Mouse (Mus musculus): ENCODE measurements around the gene Rfx8. TPM values are rescaled to one million over a fixed set of nuclear protein-coding genes. Genes with fewer than 3 reads are reported as not detected.

Rfx8 gene
- polyA plus RNA-seq, 1 experiment from 2014 or later = 0.67 TPM

Other genes with a start within 250 kb of the Rfx8 start
- gene Tbc1d8, start 242.2 kb downstream of the Rfx8 start, polyA plus RNA-seq (2015; fragmentation: Nextera tagmentation; extraction: Ambion mirVana) = 11.5 and 11.7 TPM in 2 replicates
- 14.0 and 15.0 TPM in 2 replicates for gene Cnot11, start 186.0 kb downstream of the Rfx8 start, polyA plus RNA-seq (2015; fragmentation: Nextera tagmentation; extraction: Ambion mirVana)
- gene Rnf149, start 143.6 kb downstream of the Rfx8 start, polyA plus RNA-seq (2015; fragmentation: Nextera tagmentation; extraction: Ambion mirVana) = 14.5 and 15.2 TPM in 2 replicates
- gene Creg2, start 69.5 kb downstream of the Rfx8 start, polyA plus RNA-seq (2015; fragmentation: Nextera tagmentation; extraction: Ambion mirVana) = not detected in 2 replicates
- 1.9 and 2.5 TPM in 2 replicates for gene Gm3646, start 84.3 kb upstream of the Rfx8 start, polyA plus RNA-seq (2015; fragmentation: Nextera tagmentation; extraction: Ambion mirVana)
- 17.5 and 21.1 TPM in 2 replicates for gene Map4k4, start 179.9 kb upstream of the Rfx8 start, polyA plus RNA-seq (2015; fragmentation: Nextera tagmentation; extraction: Ambion mirVana)